Mouse (Mus musculus) neural tube, embryonic 11.5 days (tissue): ENCODE data around the gene Zfp398. TPM values are rescaled to one million over a fixed set of nuclear protein-coding genes. Genes with fewer than 3 reads are reported as not detected.
A peak's percentile ranks its signal among the peaks of the same experiment; 100 is the strongest.

Experiments used
- ATAC-seq: fragments of 200-750 bp; cut with Nextera tagmentation; 2 replicates; pipeline ENCODE4 v1.8.0; 2017; ENCODE audit warnings: moderate number of reproducible peaks, mild to moderate bottlenecking, moderate TSS enrichment, moderate library complexity; ENCODE audit not compliant: insufficient read depth, low FRiP score, low TSS enrichment
- DNase-seq: peaks from one replicate; pipeline ENCODE4 v3.0.0-alpha.2; 2015; ENCODE audit warnings: low spot score
- H3K27ac ChIP-seq: fragments of 300-500 bp; sonication (generic); 2 replicates; pipeline ENCODE4 v1.5.1; 2014; ENCODE audit warnings: low read depth, mild to moderate bottlenecking, low read length
- H3K27me3 ChIP-seq: fragments of 300-500 bp; sonication (generic); 2 replicates; pipeline ENCODE4 v1.6.1; 2014; ENCODE audit warnings: mild to moderate bottlenecking, low read length, mixed read lengths; ENCODE audit not compliant: control insufficient read depth, insufficient read depth
- H3K36me3 ChIP-seq: fragments of 300-500 bp; sonication (generic); 2 replicates; pipeline ENCODE4 v1.6.1; 2014; ENCODE audit warnings: mild to moderate bottlenecking, low read length, moderate library complexity, mixed read lengths; ENCODE audit not compliant: control insufficient read depth, insufficient read depth
- H3K4me1 ChIP-seq: fragments of 300-500 bp; sonication (generic); 2 replicates; pipeline ENCODE4 v1.6.1; 2014; ENCODE audit warnings: low read length, mixed read lengths; ENCODE audit not compliant: control insufficient read depth, insufficient read depth
- H3K4me2 ChIP-seq: fragments of 300-500 bp; sonication (generic); 2 replicates; pipeline ENCODE4 v1.6.1; 2014; ENCODE audit warnings: low read depth, mild to moderate bottlenecking, moderate library complexity
- H3K4me3 ChIP-seq: fragments of 300-500 bp; sonication (generic); 2 replicates; pipeline ENCODE4 v1.5.1; 2014; ENCODE audit warnings: low read depth, low read length
- H3K9ac ChIP-seq: fragments of 300-500 bp; sonication (generic); 2 replicates; pipeline ENCODE4 v1.6.1; 2014; ENCODE audit warnings: mild to moderate bottlenecking, low read length
- H3K9me3 ChIP-seq: fragments of 300-500 bp; sonication (generic); 2 replicates; pipeline ENCODE4 v1.6.1; 2016; ENCODE audit warnings: low read length; ENCODE audit not compliant: control insufficient read depth
- WGBS: fragments of 180-500 bp; shearing (Covaris S2); extraction: QIAGEN DNeasy Blood & Tissue Kit; methylation state at CpG from one replicate; pipeline ENCODE4 v1.1.7; 2014; 5-methylcytosine and 5-hydroxymethylcytosine counted together
- polyA plus RNA-seq: library from polyadenylated mRNA; unstranded; fragments of >200 nt; fragmentation: Nextera tagmentation; extraction: Ambion mirVana; gene quantifications from 2 replicates; pipeline ENCODE4 v1.2.1, GENCODE M21; 2014

Gene Zfp398
- polyA plus RNA-seq, 1 experiment from 2014 or later: 9.9 TPM

DNA sequence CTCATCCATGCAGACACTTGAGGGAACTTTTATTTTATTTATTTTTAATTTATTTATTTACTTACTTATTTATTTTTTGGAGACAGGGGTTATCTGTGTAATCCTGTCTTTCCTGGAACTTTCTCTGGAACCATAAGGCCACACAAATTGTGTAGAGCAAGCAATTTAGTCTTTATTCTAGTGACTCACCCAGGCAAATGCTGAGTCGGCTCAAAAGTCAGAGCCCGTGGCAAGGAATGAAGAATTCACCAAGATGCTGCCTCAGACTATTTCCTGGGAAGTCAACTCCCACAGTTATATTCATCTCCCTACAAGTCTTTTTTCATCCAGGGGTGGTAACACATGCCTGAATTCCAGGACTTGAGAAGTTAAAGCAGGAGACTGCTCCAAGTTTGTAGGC lies 29.9 kb upstream of the Zfp398 start:
- no peak overlapping the region for H3K4me2 ChIP-seq
- H3K9me3 ChIP-seq: no peaks in the 10 kb centered on the region
- no peak overlapping the region for H3K27ac ChIP-seq
- DNase-seq: no peak
- WGBS: 83% methylated on average over 2 of the region's 2 CpGs
- H3K9ac ChIP-seq: no peak overlapping the region
- H3K27me3 ChIP-seq: no peaks in the 10 kb centered on the region
- no peak overlapping the region for H3K4me3 ChIP-seq
- peaks cover 35% of the 10 kb centered on the region for H3K36me3 ChIP-seq
- ATAC-seq: no peak
- H3K4me1 ChIP-seq: peaks cover 8% of the 10 kb centered on the region; the same call in 1 of the 2 replicates

GRCm38 (mm10) chr6:47807419-47807818 lies 28.0 kb upstream of the Zfp398 start:
- DNase-seq (no peak), ATAC-seq (no peak)
- Histone ChIP-seq H3K4me3 (no peak overlapping the region), H3K36me3 (peaks cover 26% of the 10 kb centered on the region), H3K4me2 (no peak overlapping the region), H3K9ac (no peak overlapping the region), H3K27ac (no peak overlapping the region), H3K27me3 (no peaks in the 10 kb centered on the region), H3K4me1 (peaks cover 17% of the 10 kb centered on the region; the same call in 1 of the 2 replicates), H3K9me3 (no peaks in the 10 kb centered on the region)
- 85% methylated on average over 2 of the region's 2 CpGs for WGBS

DNA sequence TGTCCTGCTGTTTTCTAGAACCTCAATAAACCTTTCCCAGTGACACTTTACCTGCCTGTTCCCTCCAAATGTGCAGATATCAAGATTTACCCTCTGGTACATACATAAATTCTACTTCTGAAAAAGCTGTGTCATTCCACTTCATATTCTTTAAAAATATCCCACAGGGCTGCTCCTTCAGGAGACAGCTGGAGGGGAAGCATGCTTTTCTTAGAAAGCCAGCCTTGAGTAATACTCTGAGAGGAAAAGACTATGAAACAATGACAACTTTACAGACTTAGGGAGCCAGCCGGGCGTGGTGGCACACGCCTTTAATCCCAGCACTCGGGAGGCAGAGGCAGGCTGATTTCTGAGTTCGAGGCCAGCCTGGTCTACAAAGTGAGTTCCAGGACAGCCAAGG lies 26.9 kb upstream of the Zfp398 start:
- DNase-seq (no peak), ATAC-seq (no peak)
- Histone ChIP-seq H3K9ac (no peak overlapping the region), H3K36me3 (peaks cover 16% of the 10 kb centered on the region), H3K4me2 (no peak overlapping the region), H3K4me1 (peaks cover 17% of the 10 kb centered on the region; the same call in 1 of the 2 replicates), H3K4me3 (no peak overlapping the region), H3K9me3 (no peaks in the 10 kb centered on the region), H3K27ac (no peak overlapping the region), H3K27me3 (no peaks in the 10 kb centered on the region)
- 87% methylated on average over 5 of the region's 5 CpGs for WGBS

DNA sequence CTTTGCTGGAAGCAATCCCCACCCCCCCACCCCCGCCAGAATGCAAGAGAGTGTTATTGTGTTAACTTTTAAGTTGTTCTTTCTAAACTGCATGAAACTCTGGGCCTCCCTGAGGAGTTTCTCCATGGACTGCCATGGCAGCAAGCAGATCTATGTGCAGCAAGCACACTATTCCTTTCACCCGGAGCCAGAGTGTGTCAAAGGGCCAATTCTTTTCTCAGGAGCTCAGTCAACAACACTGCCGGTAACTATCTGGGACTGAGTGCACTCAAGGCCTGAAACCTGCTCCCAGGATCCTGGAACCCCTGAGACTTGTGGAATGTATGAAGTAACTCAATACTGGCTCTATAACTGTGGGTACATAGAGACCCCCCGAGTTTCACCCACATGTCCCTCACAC lies 26.4 kb upstream of the Zfp398 start:
- Histone ChIP-seq H3K9ac (no peak overlapping the region), H3K4me2 (no peak overlapping the region), H3K27me3 (no peaks in the 10 kb centered on the region), H3K4me1 (peaks cover 17% of the 10 kb centered on the region; the same call in 1 of the 2 replicates), H3K27ac (no peak overlapping the region; the same call in 1 of the 2 replicates), H3K4me3 (no peak overlapping the region), H3K36me3 (peaks cover 11% of the 10 kb centered on the region), H3K9me3 (no peaks in the 10 kb centered on the region)
- DNase-seq (no peak), ATAC-seq (no peak)
- WGBS: 80% methylated on average over 4 of the region's 4 CpGs

DNA sequence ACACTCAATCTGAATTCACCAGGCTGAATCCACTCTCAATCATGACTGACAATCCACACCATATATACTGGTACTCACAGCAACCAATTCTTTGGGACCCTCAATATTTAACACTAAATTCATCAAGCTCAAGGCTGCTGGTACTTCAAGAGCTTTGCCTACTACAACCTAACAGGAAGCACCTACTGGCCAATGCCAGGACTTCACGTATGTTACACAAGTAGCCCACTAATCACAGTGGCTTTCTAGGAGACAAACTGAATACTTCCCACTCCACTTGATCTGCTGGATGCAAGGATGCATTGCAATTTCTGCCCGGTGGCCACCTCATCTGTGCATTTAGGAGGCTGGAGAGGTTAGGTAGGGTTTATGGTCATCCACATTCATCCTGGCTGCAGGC lies 25.3 kb upstream of the Zfp398 start:
- 84% methylated on average over 2 of the region's 2 CpGs for WGBS
- H3K9me3 ChIP-seq: no peaks in the 10 kb centered on the region

DNA sequence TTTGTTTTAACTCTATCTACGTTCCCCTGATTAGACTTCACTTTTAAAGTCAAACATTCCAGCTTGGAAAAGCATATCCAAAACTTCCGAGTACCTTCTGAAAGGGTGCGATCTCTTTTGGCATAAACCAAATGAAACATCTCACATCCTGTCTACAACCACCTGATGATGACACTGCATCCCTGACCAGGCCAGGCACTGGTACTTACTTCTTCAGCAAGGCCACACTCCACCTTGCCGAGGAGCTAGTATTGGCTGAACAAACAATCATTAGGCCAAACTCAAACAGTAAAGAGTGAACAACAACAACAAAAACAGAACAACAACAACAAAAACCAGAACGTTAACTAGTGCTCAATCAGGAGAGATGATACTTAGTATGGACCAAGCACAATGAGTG lies 24.1 kb upstream of the Zfp398 start:
- peak overlapping the region; percentile 71 for H3K4me2 ChIP-seq
- H3K27ac ChIP-seq: no peak overlapping the region
- WGBS: 72% methylated on average over 5 of the region's 5 CpGs
- peak overlapping the region; percentile 80 for H3K4me3 ChIP-seq
- no peaks in the 10 kb centered on the region; the same call in 1 of the 2 replicates for H3K36me3 ChIP-seq
- peak overlapping the region; percentile 94 for H3K9ac ChIP-seq
- H3K9me3 ChIP-seq: no peaks in the 10 kb centered on the region
- H3K27me3 ChIP-seq: no peaks in the 10 kb centered on the region
- ATAC-seq (no peak), DNase-seq (no peak)
- H3K4me1 ChIP-seq: peaks cover 21% of the 10 kb centered on the region; the same call in 1 of the 2 replicates

More for the DNA sequence above, 25.3 kb upstream of the Zfp398 start:
- H3K9ac ChIP-seq: no peak overlapping the region
- no peaks in the 10 kb centered on the region for H3K27me3 ChIP-seq
- no peak for DNase-seq
- H3K4me3 ChIP-seq: no peak overlapping the region
- peaks cover 7% of the 10 kb centered on the region for H3K36me3 ChIP-seq
- H3K4me1 ChIP-seq: peaks cover 21% of the 10 kb centered on the region; the same call in 1 of the 2 replicates
- H3K27ac ChIP-seq: no peak overlapping the region
- H3K4me2 ChIP-seq: peak overlapping the region; percentile 14; the same call in 1 of the 2 replicates
- no peak for ATAC-seq

- Histone ChIP-seq H3K4me1 (peaks cover 21% of the 10 kb centered on the region; the same call in 1 of the 2 replicates), H3K9ac (peak overlapping the region; percentile 94), H3K4me2 (peak overlapping the region; percentile 71), H3K27me3 (no peaks in the 10 kb centered on the region), H3K36me3 (no peaks in the 10 kb centered on the region), H3K4me3 (peak overlapping the region; percentile 80), H3K9me3 (no peaks in the 10 kb centered on the region), H3K27ac (peak overlapping the region; percentile 94)
- DNase-seq: no peak
- WGBS: 2% methylated on average over 17 of the region's 17 CpGs
- no peak for ATAC-seq
These were observed 23.1 kb upstream of the Zfp398 start for GRCm38 (mm10) chr6:47812271-47812915.

- ATAC-seq (peak; percentile 99), DNase-seq (peak; percentile 99)
- no peaks in the 10 kb centered on the region for H3K9me3 ChIP-seq
- peak within 1 kb of the TSS; percentile 71 for H3K4me2 ChIP-seq
- H3K36me3 ChIP-seq: no peaks in the 10 kb centered on the region
- H3K4me1 ChIP-seq: peaks cover 21% of the 10 kb centered on the region; the same call in 1 of the 2 replicates
- H3K27ac ChIP-seq: peak within 1 kb of the TSS; percentile 94
- peak within 1 kb of the TSS; percentile 80 for H3K4me3 ChIP-seq
- H3K27me3 ChIP-seq: no peaks in the 10 kb centered on the region
- H3K9ac ChIP-seq: peak within 1 kb of the TSS; percentile 94
- under 1% methylated on average over 44 of the region's 44 CpGs for WGBS
These were observed 22.1 kb upstream of the Zfp398 start, which contains the start of gene Pdia4 for GRCm38 (mm10) chr6:47813257-47813878. Gene Pdia4, minus strand, starts transcription at chr6:47813430.
